Mouse (Mus musculus) midbrain, embryonic 10.5 days (tissue): ENCODE measurements around the gene Cntn1. TPM values are rescaled to one million over a fixed set of nuclear protein-coding genes. Genes with fewer than 3 reads are reported as not detected.
A peak's percentile ranks its signal among the peaks of the same experiment; 100 is the strongest.

Experiments
- DNase-seq: peaks from one replicate; pipeline ENCODE4 v3.0.0-alpha.2; 2017; ENCODE audit warnings: low spot score
- H3K27ac ChIP-seq: fragments of 300-500 bp; sonication (generic); replicated peaks from 2 replicates; pipeline ENCODE4 v1.5.1; 2016; ENCODE audit warnings: mild to moderate bottlenecking
- H3K27me3 ChIP-seq: fragments of 300-500 bp; sonication (generic); 2 replicates; pipeline ENCODE4 v1.6.1; 2016; ENCODE audit warnings: low read depth, mild to moderate bottlenecking; ENCODE audit not compliant: poor library complexity, severe bottlenecking
- H3K36me3 ChIP-seq: fragments of 300-500 bp; sonication (generic); 2 replicates; pipeline ENCODE4 v1.6.1; 2016; ENCODE audit warnings: mild to moderate bottlenecking, moderate library complexity
- H3K4me1 ChIP-seq: fragments of 300-500 bp; sonication (generic); 2 replicates; pipeline ENCODE4 v1.6.1; 2016
- H3K4me3 ChIP-seq: fragments of 300-500 bp; sonication (generic); 2 replicates; pipeline ENCODE4 v1.5.1; 2016; ENCODE audit warnings: mild to moderate bottlenecking, moderate library complexity
- H3K9me3 ChIP-seq: fragments of 300-500 bp; sonication (generic); replicated peaks from 2 replicates; pipeline ENCODE4 v1.6.1; 2016; ENCODE audit warnings: mild to moderate bottlenecking
- WGBS: fragments of 180-500 bp; shearing (Covaris S2); methylation state at CpG from one replicate; pipeline ENCODE4 v1.1.7; 2016; 5-methylcytosine and 5-hydroxymethylcytosine counted together
- polyA plus RNA-seq: library from polyadenylated mRNA; unstranded; fragments of >200 nt; fragmentation: Nextera tagmentation; extraction: Ambion mirVana; gene quantifications from 2 replicates; pipeline ENCODE4 v1.2.1, GENCODE M21; 2016

The Cntn1 gene
- 4.0 and 5.2 TPM in 2 replicates for polyA plus RNA-seq

DNA sequence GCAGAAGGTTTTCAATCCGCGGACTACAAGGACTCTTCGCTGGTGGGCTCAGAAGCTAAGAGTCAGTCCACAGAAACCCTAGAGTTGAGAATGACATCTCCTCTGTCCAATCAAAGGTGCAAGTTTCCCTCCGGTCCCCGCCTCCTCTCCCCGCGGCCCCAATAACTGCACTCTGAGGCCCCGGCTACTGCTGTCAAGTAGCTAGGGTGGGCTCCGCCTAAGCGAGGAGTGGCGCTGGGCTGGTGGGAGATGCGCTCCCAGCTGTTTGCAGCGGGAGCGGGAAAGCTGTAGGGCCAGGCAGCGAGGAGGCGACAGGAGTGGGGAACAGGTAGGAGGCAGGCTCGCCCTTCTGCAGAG is at the start of gene Cntn1:
Gene Cntn1 (plus strand): TSS at position 170 of the 357 bp plus-strand sequence.
- peaks cover 27% of the 10 kb centered on the region for H3K27me3 ChIP-seq
- peak; percentile 87 for DNase-seq
- H3K9me3 ChIP-seq, result no peaks in the 10 kb centered on the region
- peak within 1 kb of the TSS; percentile 76 for H3K4me3 ChIP-seq
- WGBS, result under 1% methylated on average over 17 of the region's 17 CpGs
- peak within 1 kb of the TSS; percentile 71 for H3K27ac ChIP-seq
- H3K36me3 ChIP-seq, result no peaks in the 10 kb centered on the region
- H3K4me1 ChIP-seq, result peaks cover 19% of the 10 kb centered on the region

DNA sequence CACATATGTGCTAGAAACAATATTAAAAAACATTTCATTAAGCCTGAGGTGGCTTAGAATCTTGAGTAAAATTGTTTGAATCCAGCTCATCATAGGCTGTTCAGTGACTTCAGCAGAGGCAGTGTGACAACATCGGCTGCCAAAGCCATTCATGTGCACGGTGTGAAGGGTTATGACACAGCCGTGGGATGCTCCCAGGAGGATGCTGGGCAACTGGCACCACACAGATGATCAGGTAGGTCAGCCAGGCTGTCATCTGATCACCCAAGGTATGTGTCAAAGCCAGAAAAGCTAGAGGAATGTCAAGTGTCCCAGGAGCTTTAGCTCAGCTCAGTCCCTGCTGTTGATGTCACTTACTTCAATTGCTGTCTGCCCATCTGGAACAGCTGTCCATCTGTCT is 49.5 kb upstream of the Cntn1 start:
- no peak overlapping the region for H3K4me3 ChIP-seq
- no peaks in the 10 kb centered on the region for H3K27me3 ChIP-seq
- WGBS, result 85% methylated on average over 3 of the region's 3 CpGs
- no peaks in the 10 kb centered on the region for H3K36me3 ChIP-seq
- H3K27ac ChIP-seq, result no peak overlapping the region
- no peaks in the 10 kb centered on the region for H3K9me3 ChIP-seq
- no peaks in the 10 kb centered on the region for H3K4me1 ChIP-seq
- DNase-seq, result no peak

DNA sequence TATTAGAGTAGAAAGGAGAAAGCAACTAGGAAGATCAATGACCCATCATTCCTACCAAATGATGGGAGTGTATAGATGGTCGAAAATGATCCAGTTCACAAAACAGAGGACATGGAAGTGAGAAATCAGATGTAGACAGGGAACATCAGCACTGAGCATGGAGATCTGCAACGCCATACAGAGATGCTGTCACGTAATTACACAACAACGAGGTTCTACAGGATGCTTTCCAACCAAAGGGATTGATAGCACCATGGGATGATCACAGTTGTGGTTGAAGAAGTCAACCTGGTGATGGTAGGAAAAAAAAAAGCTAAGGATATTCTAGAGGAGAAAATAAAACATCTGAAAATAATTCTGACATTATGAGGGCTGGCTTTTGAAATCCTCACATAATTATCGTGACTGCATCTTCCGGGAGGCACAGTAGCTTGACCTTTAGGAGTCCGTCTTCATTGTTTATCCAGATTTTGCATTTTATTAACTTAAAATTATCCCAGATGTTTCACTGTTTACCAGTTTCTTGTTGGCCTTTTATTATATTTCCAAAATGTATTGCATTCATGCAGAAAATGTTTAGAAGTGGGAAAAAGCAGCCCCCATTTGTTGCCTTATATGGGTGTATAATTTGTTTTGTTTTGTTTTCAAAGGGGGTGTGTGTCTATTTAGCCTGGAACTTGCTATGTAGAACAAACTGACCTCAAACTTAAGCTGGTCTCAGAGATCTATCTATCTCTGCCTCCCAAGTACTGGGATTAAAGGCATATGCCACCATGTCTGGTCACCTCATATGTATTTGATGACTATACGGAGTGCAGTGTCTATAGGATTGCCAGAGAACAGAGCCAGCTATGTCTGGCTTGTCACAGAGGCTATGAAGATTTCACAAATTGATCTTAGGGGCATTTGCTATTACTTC is 38.5 kb upstream of the Cntn1 start:
- no peak for DNase-seq
- no peak overlapping the region for H3K4me3 ChIP-seq
- H3K9me3 ChIP-seq, result no peaks in the 10 kb centered on the region
- no peak overlapping the region for H3K27ac ChIP-seq
- H3K27me3 ChIP-seq, result no peaks in the 10 kb centered on the region
- H3K4me1 ChIP-seq, result no peaks in the 10 kb centered on the region
- WGBS, result 92% methylated on average over 8 of the region's 8 CpGs
- H3K36me3 ChIP-seq, result no peaks in the 10 kb centered on the region

DNA sequence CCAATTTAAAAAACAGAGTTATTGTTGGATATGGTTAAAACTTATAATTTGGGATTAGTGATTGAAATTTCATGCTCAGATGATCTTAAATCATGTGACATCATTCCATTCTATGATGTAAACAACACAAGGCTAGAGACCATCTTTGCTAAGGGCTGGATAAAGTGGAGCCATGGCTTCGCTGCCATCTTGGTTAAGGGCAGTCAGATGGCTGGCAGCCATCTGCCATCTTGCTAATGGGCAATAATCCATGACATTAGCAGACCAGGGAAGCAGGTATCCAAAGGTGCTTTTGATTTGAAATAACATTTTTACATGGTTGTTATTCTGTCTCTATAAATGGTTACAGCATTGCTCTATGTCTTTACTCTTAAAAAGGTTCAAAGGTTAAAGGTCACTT is 16.9 kb upstream of the Cntn1 start:
- H3K36me3 ChIP-seq, result no peaks in the 10 kb centered on the region
- no peaks in the 10 kb centered on the region for H3K9me3 ChIP-seq
- 96% methylated on average over 1 of the region's 1 CpGs for WGBS

DNA sequence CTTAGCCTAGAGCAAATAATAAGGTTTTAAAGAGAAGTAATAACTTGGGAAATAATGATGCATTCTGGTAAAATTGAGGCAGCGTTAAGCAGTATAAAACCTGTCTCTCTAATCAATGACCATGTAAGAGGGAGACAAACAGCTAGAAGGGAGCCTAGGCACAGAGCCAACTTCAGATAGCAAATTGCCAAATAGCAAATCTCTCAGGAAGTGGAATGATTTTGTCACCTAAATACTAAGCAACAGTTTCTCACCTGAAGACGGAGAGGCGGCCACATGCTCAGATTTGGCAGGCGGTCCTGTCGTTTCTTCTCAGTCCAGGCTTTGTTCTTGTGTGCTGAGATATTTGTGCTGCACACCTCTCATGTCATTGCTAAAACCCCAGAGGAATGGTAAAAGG is 8.4 kb upstream of the Cntn1 start:
- Histone ChIP-seq H3K36me3 (no peaks in the 10 kb centered on the region), H3K27me3 (no peaks in the 10 kb centered on the region), H3K4me3 (no peak overlapping the region), H3K4me1 (no peaks in the 10 kb centered on the region), H3K9me3 (no peaks in the 10 kb centered on the region), H3K27ac (no peak overlapping the region)
- WGBS, result 91% methylated on average over 5 of the region's 5 CpGs
- DNase-seq, result no peak

More for the DNA sequence above, 16.9 kb upstream of the Cntn1 start:
- Histone ChIP-seq H3K4me1 (no peaks in the 10 kb centered on the region), H3K27me3 (no peaks in the 10 kb centered on the region), H3K4me3 (no peak overlapping the region), H3K27ac (no peak overlapping the region)
- DNase-seq, result no peak

DNA sequence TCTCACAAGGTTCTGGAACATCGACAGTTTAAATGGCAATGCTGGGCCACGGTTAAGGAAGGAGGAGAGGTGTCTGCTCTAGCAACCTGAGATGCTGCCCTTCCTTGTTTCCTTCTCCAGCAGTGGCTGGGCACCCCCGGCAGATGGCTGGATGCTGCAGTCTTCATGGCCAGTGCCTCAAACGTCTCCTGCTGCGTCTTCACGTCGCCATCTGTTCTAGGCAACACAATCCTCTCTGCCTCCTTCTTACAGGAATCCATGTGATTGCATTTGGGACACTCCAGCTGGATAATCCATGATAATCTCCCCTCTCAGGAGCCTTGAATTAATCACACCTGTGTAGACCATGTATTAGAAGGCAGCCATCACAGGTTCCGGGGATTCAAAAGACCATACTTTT is 4.9 kb upstream of the Cntn1 start:
- no peaks in the 10 kb centered on the region for H3K9me3 ChIP-seq
- no peak overlapping the region for H3K4me3 ChIP-seq
- H3K4me1 ChIP-seq, result peaks cover 6% of the 10 kb centered on the region; the same call in 1 of the 2 replicates
- peaks cover 11% of the 10 kb centered on the region for H3K27me3 ChIP-seq
- DNase-seq, result no peak
- H3K27ac ChIP-seq, result no peak overlapping the region
- H3K36me3 ChIP-seq, result no peaks in the 10 kb centered on the region
- WGBS, result 92% methylated on average over 8 of the region's 8 CpGs

DNA sequence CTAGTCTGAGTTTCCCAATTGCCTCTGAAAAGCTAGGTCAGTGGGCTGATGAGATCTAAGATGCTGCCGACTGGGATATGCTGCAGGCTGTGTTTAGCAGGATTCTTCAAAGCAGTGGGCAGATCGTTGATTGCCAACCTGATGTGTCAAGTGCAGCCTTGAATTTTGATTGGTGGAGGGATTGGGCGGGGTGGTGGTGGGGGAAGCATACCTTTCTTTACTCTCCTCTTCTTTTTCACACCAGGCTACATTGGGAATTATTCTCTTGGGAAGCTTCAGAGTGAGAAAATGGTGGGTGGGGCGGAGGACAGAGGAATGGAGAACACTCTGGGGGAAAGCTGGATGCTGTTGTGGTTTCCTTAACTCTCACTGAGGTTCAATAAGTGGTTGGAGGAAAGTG is 2.9 kb upstream of the Cntn1 start:
- Histone ChIP-seq H3K9me3 (no peaks in the 10 kb centered on the region), H3K4me3 (no peak overlapping the region), H3K27me3 (peaks cover 27% of the 10 kb centered on the region), H3K27ac (no peak overlapping the region), H3K4me1 (peaks cover 19% of the 10 kb centered on the region), H3K36me3 (no peaks in the 10 kb centered on the region)
- 74% methylated on average over 4 of the region's 4 CpGs for WGBS
- no peak for DNase-seq

DNA sequence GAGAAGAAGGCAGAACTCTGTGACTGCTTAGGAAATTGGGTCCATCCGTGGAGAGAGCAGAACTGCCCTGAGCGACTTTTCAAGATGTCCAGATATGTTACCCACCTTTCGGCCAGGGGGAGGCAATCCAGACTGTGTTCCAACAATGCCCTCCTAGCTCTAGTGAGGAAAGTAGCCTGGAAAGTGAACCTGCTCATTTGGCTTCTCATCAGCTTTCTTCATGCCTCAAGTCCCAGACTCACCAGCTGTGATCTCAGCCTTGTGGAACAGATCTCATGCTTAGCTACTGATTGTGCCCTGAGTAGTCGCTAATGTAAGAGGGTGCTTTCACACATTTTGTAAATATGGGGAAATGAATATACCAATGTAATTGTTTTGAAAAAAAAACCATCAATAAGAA is 2.4 kb upstream of the Cntn1 start:
- H3K27ac ChIP-seq, result no peak overlapping the region
- peaks cover 27% of the 10 kb centered on the region for H3K27me3 ChIP-seq
- 84% methylated on average over 4 of the region's 4 CpGs for WGBS
- no peak overlapping the region for H3K4me3 ChIP-seq
- H3K4me1 ChIP-seq, result peaks cover 19% of the 10 kb centered on the region
- H3K9me3 ChIP-seq, result no peaks in the 10 kb centered on the region
- DNase-seq, result no peak
- H3K36me3 ChIP-seq, result no peaks in the 10 kb centered on the region

DNA sequence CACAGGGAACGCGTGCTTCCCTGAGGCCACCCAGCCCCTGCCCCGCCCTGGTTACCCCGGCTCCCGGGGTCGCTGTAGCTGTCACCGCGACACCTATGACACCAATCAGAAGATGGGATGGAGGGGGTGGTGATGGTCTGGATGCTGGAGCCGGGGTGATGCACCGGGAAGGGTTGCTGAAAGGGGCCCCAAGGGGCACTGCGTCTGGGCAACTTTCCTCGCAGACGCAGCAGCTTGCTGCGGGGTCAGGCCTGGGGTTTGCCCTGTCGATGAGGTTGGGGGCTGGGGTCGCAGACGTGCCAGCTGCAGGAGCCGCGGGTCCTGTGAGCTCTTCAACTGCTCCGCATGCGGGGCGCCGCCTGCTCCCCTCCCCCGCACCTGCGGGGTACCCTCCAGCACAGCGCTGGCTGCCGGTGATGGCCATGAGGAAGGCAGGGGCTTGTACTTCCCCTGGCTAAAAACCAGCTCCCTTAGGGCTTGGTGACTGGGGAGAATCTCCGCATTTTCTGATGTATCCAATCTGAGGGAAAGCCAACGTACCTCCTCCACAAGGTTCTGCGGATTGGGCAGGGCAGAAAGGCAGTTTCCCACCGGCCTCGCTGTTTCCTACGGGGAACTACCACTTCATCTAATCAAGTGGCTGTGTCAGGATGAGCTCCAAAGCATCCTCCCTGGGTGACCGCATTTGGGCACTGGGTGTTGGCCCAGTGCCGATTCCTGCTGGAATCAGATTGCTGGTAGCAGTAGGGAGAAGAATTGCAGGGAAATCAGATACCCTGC is 578 bp downstream of the Cntn1 start:
- peak; percentile 51 for DNase-seq
- H3K4me1 ChIP-seq, result peaks cover 19% of the 10 kb centered on the region
- WGBS, result under 1% methylated on average over 35 of the region's 35 CpGs
- no peaks in the 10 kb centered on the region for H3K36me3 ChIP-seq
- H3K9me3 ChIP-seq, result no peaks in the 10 kb centered on the region
- peak overlapping the region; percentile 71 for H3K27ac ChIP-seq
- peak overlapping the region; percentile 76 for H3K4me3 ChIP-seq
- peaks cover 27% of the 10 kb centered on the region for H3K27me3 ChIP-seq

DNA sequence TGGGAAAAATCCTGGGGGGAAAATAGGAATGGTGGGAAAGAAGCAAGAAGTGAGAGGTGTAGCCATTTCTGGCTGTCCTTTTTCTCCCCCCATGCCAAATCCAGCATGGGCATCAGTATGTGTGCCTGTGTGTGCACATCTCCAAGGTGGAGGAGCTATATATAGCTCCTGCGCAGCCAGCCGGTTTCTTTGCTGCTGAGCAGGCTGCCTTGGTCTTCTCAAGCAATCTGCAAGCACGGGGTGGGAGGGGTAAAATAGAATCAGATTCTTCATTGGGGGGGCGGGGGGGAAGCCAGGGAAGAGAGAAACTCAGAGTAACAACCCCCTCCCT is 1.1 kb downstream of the Cntn1 start:
- Histone ChIP-seq H3K4me3 (peak overlapping the region; percentile 76), H3K27me3 (peaks cover 27% of the 10 kb centered on the region), H3K4me1 (peaks cover 19% of the 10 kb centered on the region), H3K27ac (no peak overlapping the region), H3K9me3 (no peaks in the 10 kb centered on the region), H3K36me3 (no peaks in the 10 kb centered on the region)
- no peak for DNase-seq
- 25% methylated on average over 4 of the region's 4 CpGs for WGBS

DNA sequence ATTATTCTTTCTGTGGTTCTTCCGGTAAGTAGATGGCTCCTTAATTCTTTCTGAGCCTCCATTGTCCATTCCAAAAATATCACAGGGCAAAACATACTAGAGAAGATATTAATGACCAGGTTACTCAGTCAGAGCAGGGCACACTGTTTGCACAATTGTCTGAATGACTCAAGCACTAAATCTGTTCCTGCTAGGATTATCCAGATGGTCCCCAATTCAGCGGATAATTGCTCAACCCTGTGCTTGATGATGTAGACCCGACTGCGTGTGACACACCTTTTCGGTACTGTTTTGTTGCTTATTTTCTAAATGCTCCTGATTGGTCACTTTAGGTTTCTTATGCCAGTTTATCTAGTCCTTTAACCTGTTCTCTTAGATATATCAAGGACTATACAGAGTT is 6.6 kb downstream of the Cntn1 start:
- Histone ChIP-seq H3K27ac (no peak overlapping the region), H3K4me3 (no peak overlapping the region), H3K36me3 (no peaks in the 10 kb centered on the region), H3K27me3 (peaks cover 2% of the 10 kb centered on the region), H3K9me3 (no peaks in the 10 kb centered on the region), H3K4me1 (no peaks in the 10 kb centered on the region)
- WGBS, result 97% methylated on average over 5 of the region's 5 CpGs
- no peak for DNase-seq

DNA sequence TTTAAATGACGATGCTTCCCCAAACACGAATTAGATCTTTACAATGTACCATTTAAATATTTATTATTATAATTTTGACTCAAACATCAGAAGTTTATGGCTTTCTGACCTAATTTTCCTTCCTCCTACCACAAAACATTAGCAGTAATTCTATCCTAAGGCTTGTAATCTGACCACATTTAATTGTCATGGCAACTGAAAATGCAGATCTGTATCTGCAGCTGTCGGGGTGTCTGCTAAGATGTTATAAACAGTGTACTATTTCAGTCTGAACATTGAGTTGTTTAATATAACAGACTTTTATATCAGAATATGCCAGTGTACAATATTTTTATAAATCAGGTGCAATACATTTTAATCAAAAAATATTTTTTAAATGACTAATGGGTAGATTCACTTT is 10.0 kb downstream of the Cntn1 start:
- 79% methylated on average over 3 of the region's 3 CpGs for WGBS
- H3K4me3 ChIP-seq, result no peak overlapping the region
- no peaks in the 10 kb centered on the region for H3K9me3 ChIP-seq
- no peaks in the 10 kb centered on the region for H3K36me3 ChIP-seq
- no peak for DNase-seq
- H3K4me1 ChIP-seq, result no peaks in the 10 kb centered on the region
- H3K27ac ChIP-seq, result no peak overlapping the region
- no peaks in the 10 kb centered on the region for H3K27me3 ChIP-seq

DNA sequence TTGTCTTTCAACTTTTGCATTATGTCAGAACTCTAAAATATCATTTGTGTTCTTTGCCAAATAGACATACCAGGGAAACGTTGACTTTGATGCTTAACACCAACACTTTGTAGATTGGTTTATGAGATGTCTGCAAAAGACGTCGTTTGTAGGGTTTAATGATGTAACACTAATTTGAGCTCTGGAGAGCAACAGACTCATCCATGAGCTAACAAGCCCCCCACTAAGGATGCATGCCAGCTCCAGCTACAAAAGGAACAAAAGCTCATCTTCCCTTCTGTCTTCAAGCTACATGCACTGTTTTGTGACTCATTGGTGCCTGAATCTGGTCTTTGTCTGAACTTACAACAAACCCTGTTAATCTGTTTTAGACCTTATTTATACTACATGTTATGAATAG is 28.5 kb downstream of the Cntn1 start:
- Histone ChIP-seq H3K36me3 (no peaks in the 10 kb centered on the region), H3K27ac (no peak overlapping the region), H3K27me3 (no peaks in the 10 kb centered on the region), H3K4me3 (no peak overlapping the region), H3K4me1 (0 out of 2 replicates have a peak, but pooled peaks cover 4% of the 10 kb centered on the region), H3K9me3 (no peaks in the 10 kb centered on the region)
- WGBS, result 76% methylated on average over 3 of the region's 3 CpGs
- DNase-seq, result no peak
